Mouse (Mus musculus): Measurements from ENCODE around the gene Mrgprd.

DNA sequence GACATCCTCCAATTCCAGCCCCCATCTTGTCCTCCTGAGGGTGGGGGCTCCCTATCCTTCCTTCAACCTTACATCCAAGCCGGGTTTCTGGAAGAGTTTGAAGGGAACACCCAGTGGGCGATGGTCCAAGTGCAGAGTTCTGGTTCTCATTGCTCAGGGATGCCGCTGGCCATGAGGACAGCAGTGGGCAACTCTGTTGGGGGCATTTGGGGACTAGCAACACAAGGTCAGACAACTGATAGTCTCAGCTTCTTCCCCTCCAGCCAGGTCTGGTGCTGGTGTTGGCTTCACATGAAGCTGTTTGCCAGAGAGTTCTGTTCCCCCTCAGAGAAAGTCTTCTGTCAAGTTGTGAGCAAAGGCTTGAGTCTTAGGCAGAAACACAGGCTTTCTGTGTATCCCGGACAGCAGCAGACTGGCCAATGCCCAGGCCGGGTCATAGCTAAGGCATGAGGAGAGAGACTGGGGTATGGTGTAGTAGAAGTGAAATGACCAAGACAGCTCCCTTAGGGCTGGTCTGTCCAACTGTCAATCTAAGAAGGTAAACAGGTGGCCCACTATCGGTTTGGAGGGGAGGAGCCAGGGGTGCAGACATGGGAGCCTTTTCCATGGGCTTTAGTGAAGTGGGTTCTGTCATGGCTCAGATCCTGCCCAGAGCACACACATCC is 13.2 kb upstream of the Mrgprd start:
- no peak for TF ChIP-seq CTCF (IDR thresholded peaks at IDR 0.05; ENCODE audit: low read depth)
- no peak for TF ChIP-seq EP300 (IDR thresholded peaks at IDR 0.05; ENCODE audit: low read depth)

All from heart, postnatal 0 days (tissue).